Mouse (Mus musculus) inflammation-experienced regulatory T-cells (primary cell): ENCODE data around the gene Fbxo28. TPM values are rescaled to one million over a fixed set of nuclear protein-coding genes. Genes with fewer than 3 reads are reported as not detected.

Source experiments
- polyA plus RNA-seq, 2 experiments: library from polyadenylated mRNA; unstranded; fragments of 100-300 nt; shearing (Covaris generic); gene quantifications; one replicate each; pipeline ENCODE4 v1.2.1; 2017

Gene Fbxo28
- 10 to 100 TPM; 56.1 to 70.5 TPM for polyA plus RNA-seq

DNA sequence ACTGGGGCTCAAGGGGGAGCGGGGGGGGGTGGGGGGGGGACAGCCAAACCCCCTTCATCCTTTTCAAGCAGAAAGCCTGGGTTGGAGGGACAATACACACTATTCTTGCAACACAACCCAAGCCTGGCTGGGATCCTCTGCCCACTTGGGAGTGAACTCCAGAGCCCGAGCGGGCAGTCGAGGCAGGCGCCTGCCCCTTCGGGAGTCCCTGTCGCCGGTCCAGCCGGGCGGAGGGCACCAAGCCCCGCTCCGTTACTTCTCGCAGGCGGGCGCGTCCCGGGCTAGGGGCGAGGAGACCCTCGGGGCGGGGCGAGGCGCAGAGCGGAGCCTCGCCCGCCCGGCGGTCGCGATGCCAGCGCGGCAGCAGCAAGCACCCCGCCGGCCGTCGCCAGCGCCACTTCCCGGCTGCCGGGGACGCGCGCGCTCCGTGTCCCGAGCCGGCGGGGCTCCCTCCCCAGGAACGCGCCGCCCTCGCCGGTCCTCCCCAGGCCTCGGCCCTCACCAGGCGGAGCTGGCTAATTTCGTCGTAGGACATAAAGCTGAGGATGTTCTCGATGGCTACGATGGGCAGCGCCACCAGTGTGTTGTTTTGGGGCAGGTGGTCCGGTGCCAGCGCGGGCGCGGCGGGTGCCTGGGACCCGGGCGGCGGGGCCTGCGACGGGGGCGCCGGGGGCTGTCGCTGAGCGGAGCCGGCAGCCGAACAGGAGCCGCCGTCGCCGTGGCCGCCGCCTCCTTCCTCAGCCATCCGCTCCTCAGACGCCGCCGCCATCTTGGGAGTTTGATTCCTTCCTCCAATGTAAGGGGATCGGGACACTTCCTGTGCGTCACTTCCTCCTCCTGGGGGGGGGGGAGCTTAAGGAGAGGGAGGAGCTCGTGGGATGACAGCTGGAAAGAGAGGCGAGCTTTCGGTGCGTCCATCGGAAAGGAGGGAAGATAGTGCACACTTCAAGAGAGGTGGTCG, at the start of gene Fbxo28:
Gene Fbxo28, minus strand, starts transcription at position 809 of the 961 bp plus-strand sequence.

DNA sequence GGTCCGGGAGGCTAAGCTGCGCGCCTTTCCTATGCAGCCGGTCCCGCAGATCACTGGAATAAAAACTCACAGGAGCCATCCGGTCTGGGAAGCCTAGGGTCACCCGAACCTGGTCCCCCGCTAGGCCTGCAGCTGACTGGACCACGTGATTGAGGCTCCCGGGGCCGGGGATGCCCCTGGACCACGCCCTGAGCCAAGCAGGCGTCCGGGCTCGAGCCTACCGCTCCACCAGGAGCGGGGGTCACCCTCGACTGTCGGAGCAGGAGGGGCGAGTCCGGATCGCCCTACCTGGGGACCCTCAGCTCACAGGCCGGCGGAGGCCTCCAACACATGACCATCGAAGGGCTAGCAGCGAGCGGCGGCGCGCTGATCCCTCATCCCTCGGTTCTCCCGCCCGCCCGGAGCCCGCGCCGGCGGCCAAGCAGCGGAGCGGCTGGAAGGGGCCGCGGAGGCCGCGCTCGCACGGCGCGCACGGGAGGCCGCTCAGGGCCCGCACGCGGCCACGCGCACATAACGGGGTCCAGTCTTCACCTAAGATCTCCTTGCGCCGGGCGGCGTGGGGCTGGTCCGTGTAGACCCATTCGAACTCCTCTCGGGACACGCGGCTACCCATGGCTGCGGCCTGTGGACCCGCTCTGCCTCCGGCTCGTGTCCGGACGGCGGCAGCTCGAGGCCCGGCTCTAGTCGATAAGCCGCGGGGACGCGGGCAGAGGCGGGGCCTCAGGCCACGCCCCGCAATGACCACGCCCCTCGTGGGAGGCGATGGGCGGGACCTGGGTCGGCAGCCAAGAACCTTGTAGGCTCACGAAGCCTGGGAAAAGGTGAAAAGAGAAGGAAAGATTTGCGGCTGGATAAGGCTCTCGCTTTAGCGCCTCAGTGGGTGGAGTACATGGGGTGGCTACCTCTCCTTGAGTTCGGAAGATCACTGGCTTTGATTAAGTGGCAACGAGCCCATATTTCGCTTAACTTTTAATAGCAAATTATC, 59.0 kb downstream of the Fbxo28 start, which contains the start of gene Degs1:
Gene Degs1, minus strand, starts transcription at position 714 of the 985 bp plus-strand sequence.

Other genes with a start within 250 kb of the Fbxo28 start
- 100 to 1,000 TPM; 154 to 162 TPM for gene Srp9, start 216.9 kb downstream of the Fbxo28 start, polyA plus RNA-seq
- under 1 TPM; 0.06 to 0.12 TPM for gene Vmn1r1, start 177.1 kb downstream of the Fbxo28 start, polyA plus RNA-seq
- gene Degs1, start 58.8 kb downstream of the Fbxo28 start, polyA plus RNA-seq: 100 to 1,000 TPM; 106 to 142 TPM
- 10 to 100 TPM; 18.8 to 32.8 TPM for gene Trp53bp2, start 67.5 kb upstream of the Fbxo28 start, polyA plus RNA-seq
- gene Capn2, start 176.0 kb upstream of the Fbxo28 start, polyA plus RNA-seq: 100 to 1,000 TPM; 147 to 155 TPM
- gene Capn8, start 223.4 kb upstream of the Fbxo28 start, polyA plus RNA-seq: 1 to 10 TPM in 1 of 2 experiments, under 1 TPM in 1; 0.14 to 2.0 TPM